ENCODE assay signal across 29 mouse cellular contexts in the genomic region with DNA sequence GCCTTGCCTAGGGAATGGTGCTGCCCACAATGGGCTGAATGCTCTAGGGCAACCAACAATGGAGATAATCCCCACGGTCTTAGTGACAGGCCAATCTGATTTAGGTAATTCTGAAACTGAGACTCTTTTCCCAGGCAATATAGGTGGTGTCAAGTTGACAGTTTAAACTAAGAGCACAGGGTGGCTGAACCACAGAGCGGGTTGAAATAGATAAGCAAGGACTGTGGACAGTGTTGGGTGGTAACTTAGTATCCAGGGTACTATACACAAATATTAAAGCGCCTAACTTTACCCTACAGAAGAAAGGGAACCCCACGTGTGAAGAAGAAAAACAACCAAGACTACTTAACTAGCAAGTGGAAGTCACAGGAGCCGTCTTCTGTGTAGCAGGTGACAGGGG.
DNase-seq lines count a peak whose midpoint lies in the region; ATAC-seq and TF ChIP-seq lines count a peak whose summit lies in the region.
"Had no signal": no experiment of that assay in that cellular context is flagged by ENCODE, and none has a peak within 500 bp of the region (broad histone marks: within the 10 kb centered on the region; RNA-seq: fewer than 3 reads in every experiment).

No protein-coding gene starts in this region.

- no peak overlapping the region for H3K4me2 ChIP-seq in forebrain, embryonic 15.5 days (replicated peaks)
- no peak overlapping the region for H3K4me2 ChIP-seq in liver, embryonic 11.5 days
- no peak overlapping the region for H3K4me2 ChIP-seq in liver, postnatal 0 days (ENCODE audit: low read depth, low read length)
- H3K4me2 ChIP-seq: embryonic facial prominence, embryonic 12.5 days; embryonic facial prominence, embryonic 15.5 days; forebrain, embryonic 12.5 days; heart, embryonic 12.5 days; heart, embryonic 15.5 days; hindbrain, embryonic 14.5 days had no signal

- H3K27ac ChIP-seq in forebrain, embryonic 10.5 days, result peak overlapping the region; percentile 56; the same call in 1 of the 2 replicates
- no peak overlapping the region for H3K27ac ChIP-seq in forebrain, embryonic 15.5 days (replicated peaks)
- H3K27ac ChIP-seq in liver, embryonic 11.5 days (ENCODE audit: low read depth, low read length), result no peak overlapping the region
- H3K27ac ChIP-seq in liver, postnatal 0 days (ENCODE audit: low read depth), result no peak overlapping the region
- H3K27ac ChIP-seq: embryonic facial prominence, embryonic 12.5 days; embryonic facial prominence, embryonic 15.5 days; forebrain, embryonic 12.5 days; heart, embryonic 15.5 days; hindbrain, embryonic 10.5 days; hindbrain, embryonic 14.5 days; hindbrain, postnatal 0 days had no signal

- no peak for ATAC-seq in forebrain, embryonic 15.5 days (replicated peaks)
- ATAC-seq in liver, embryonic 11.5 days (replicated peaks; ENCODE audit: low FRiP score), result peak; percentile 47; the same call in 1 of the 2 replicates
- no peak for ATAC-seq in liver, postnatal 0 days
- peak; percentile 56 for ATAC-seq in common myeloid progenitor, adult 5-6 weeks (replicated peaks; ENCODE audit: low read depth, poor library complexity, severe bottlenecking)
- ATAC-seq in megakaryocyte progenitor cell, adult 5-6 weeks (replicated peaks; ENCODE audit: poor library complexity), result peak; percentile 80
- ATAC-seq: forebrain, embryonic 16.5 days; hindbrain, postnatal 0 days; Patski had no signal

- H3K9me3 ChIP-seq in forebrain, embryonic 10.5 days, result no peaks in the 10 kb centered on the region; the same call in 1 of the 2 replicates
- H3K9me3 ChIP-seq in forebrain, embryonic 15.5 days, result no peaks in the 10 kb centered on the region
- H3K9me3 ChIP-seq in liver, embryonic 11.5 days (ENCODE audit: control insufficient read depth, low read length), result no peaks in the 10 kb centered on the region
- H3K9me3 ChIP-seq in liver, postnatal 0 days (ENCODE audit: low read length), result no peaks in the 10 kb centered on the region
- H3K9me3 ChIP-seq: embryonic facial prominence, embryonic 12.5 days; embryonic facial prominence, embryonic 15.5 days; forebrain, embryonic 12.5 days; heart, embryonic 15.5 days; hindbrain, embryonic 10.5 days had no signal

- peaks cover 36% of the 10 kb centered on the region for H3K4me1 ChIP-seq in forebrain, embryonic 10.5 days
- H3K4me1 ChIP-seq in forebrain, embryonic 15.5 days, result peaks cover 12% of the 10 kb centered on the region
- H3K4me1 ChIP-seq in liver, embryonic 11.5 days (replicated peaks; ENCODE audit: control insufficient read depth, insufficient read depth, low read length), result no peaks in the 10 kb centered on the region
- H3K4me1 ChIP-seq in liver, postnatal 0 days (ENCODE audit: insufficient read depth), result no peaks in the 10 kb centered on the region
- H3K4me1 ChIP-seq: embryonic facial prominence, embryonic 12.5 days; embryonic facial prominence, embryonic 15.5 days; heart, embryonic 12.5 days; heart, embryonic 15.5 days had no signal

- peaks cover 19% of the 10 kb centered on the region for H3K36me3 ChIP-seq in forebrain, embryonic 10.5 days (replicated peaks)
- no peaks in the 10 kb centered on the region for H3K36me3 ChIP-seq in forebrain, embryonic 15.5 days
- H3K36me3 ChIP-seq in liver, embryonic 11.5 days (ENCODE audit: control insufficient read depth, insufficient read depth, low read length), result no peaks in the 10 kb centered on the region
- no peaks in the 10 kb centered on the region; the same call in 1 of the 2 replicates for H3K36me3 ChIP-seq in liver, postnatal 0 days (replicated peaks; ENCODE audit: insufficient read depth, low read length)
- H3K36me3 ChIP-seq: embryonic facial prominence, embryonic 12.5 days; embryonic facial prominence, embryonic 15.5 days; G1E; heart, embryonic 12.5 days; heart, embryonic 15.5 days had no signal

- no peaks in the 10 kb centered on the region for H3K27me3 ChIP-seq in forebrain, embryonic 10.5 days (ENCODE audit: poor library complexity, severe bottlenecking)
- H3K27me3 ChIP-seq in forebrain, embryonic 15.5 days, result no peaks in the 10 kb centered on the region
- H3K27me3 ChIP-seq in liver, embryonic 11.5 days (replicated peaks; ENCODE audit: control insufficient read depth, insufficient read depth, low read length), result no peaks in the 10 kb centered on the region
- H3K27me3 ChIP-seq in liver, postnatal 0 days (ENCODE audit: insufficient read depth, low read length), result no peaks in the 10 kb centered on the region
- H3K27me3 ChIP-seq: CH12.LX; embryonic facial prominence, embryonic 12.5 days; embryonic facial prominence, embryonic 15.5 days; forebrain, embryonic 12.5 days; heart, embryonic 12.5 days; heart, embryonic 15.5 days; Patski had no signal

- TF ChIP-seq EP300 in liver, postnatal 0 days (IDR thresholded peaks at IDR 0.05; ENCODE audit: low read depth), result no peak

- 84% methylated on average over 5 of the region's 5 CpGs for WGBS in forebrain, embryonic 10.5 days
- 82% methylated on average over 5 of the region's 5 CpGs for WGBS in forebrain, embryonic 15.5 days
- 76% methylated on average over 5 of the region's 5 CpGs for WGBS in liver, embryonic 11.5 days
- 61% methylated on average over 5 of the region's 5 CpGs for WGBS in liver, postnatal 0 days (ENCODE audit: insufficient replicate concordance)

- H3K4me3 ChIP-seq in forebrain, embryonic 10.5 days, result no peak overlapping the region
- H3K4me3 ChIP-seq in forebrain, embryonic 15.5 days, result no peak overlapping the region
- no peak overlapping the region for H3K4me3 ChIP-seq in liver, embryonic 11.5 days (ENCODE audit: low read depth, low read length)
- no peak overlapping the region for H3K4me3 ChIP-seq in liver, postnatal 0 days (ENCODE audit: low read depth, low read length)
- H3K4me3 ChIP-seq: embryonic facial prominence, embryonic 12.5 days; embryonic facial prominence, embryonic 15.5 days; forebrain, embryonic 12.5 days; heart, embryonic 12.5 days; heart, embryonic 15.5 days; hindbrain, embryonic 10.5 days had no signal

- no peak for TF ChIP-seq CTCF in liver, postnatal 0 days (IDR thresholded peaks at IDR 0.05; ENCODE audit: low read depth)

- DNase-seq in forebrain, embryonic 10.5 days (ENCODE audit: extremely low spot score, low spot score), result no peak
- no peak for DNase-seq in liver, embryonic 11.5 days (ENCODE audit: low spot score)
- DNase-seq in liver, postnatal 0 days, result no peak
- no peak for DNase-seq in kidney, postnatal 14 days
- no peak for DNase-seq in B cell, adult 2 months
- DNase-seq: adrenal gland, postnatal 10 days; adrenal gland, postnatal 36 days; cerebellum, adult 18-20 months; cerebellum, adult 9-10 months; cerebellum, postnatal 14 days; gastrocnemius, postnatal 10 days; gastrocnemius, postnatal 36 days; heart, postnatal 10 days; heart, postnatal 36 days had no signal

- no peak overlapping the region for H3K9ac ChIP-seq in forebrain, embryonic 15.5 days (replicated peaks)
- no peak overlapping the region for H3K9ac ChIP-seq in liver, embryonic 11.5 days (ENCODE audit: low read depth, low read length)
- no peak overlapping the region for H3K9ac ChIP-seq in liver, postnatal 0 days (replicated peaks)
- H3K9ac ChIP-seq: embryonic facial prominence, embryonic 12.5 days; embryonic facial prominence, embryonic 15.5 days; forebrain, embryonic 12.5 days; heart, embryonic 12.5 days; heart, embryonic 15.5 days; hindbrain, embryonic 14.5 days had no signal

Comparison
In these comparisons a context has a peak if more than half of its experiments do, and no peak if none do; other contexts are left out.
1. ATAC-seq: peak in liver, embryonic 11.5 days (single experiment), common myeloid progenitor, adult 5-6 weeks (single experiment) and megakaryocyte progenitor cell, adult 5-6 weeks (single experiment); none in forebrain, embryonic 15.5 days (single experiment) and liver, postnatal 0 days (single experiment).